Mouse (Mus musculus): ENCODE results near the gene Acsl3. TPM values are rescaled to one million over a fixed set of nuclear protein-coding genes. Genes with fewer than 3 reads are reported as not detected.
A peak's percentile ranks its signal among the peaks of the same experiment; 100 is the strongest.

Gene Acsl3
- polyA plus RNA-seq, 1 experiment from 2014 or later: 81.5 TPM

GRCm38 (mm10) chr1:78701740-78702139, 44.1 kb downstream of the Acsl3 start:
- DNase-seq (ENCODE audit: low spot score) (no peak), ATAC-seq (no peak)
- no peaks in the 10 kb centered on the region for H3K27me3 ChIP-seq (replicated peaks; ENCODE audit: control insufficient read depth, insufficient read depth, low read length)
- peaks cover 77% of the 10 kb centered on the region for H3K36me3 ChIP-seq (ENCODE audit: control insufficient read depth, insufficient read depth, low read length)
- no peaks in the 10 kb centered on the region for H3K4me1 ChIP-seq (ENCODE audit: control insufficient read depth, insufficient read depth, low read length)
- no peak overlapping the region for H3K27ac ChIP-seq (ENCODE audit: low read depth, low read length)
- H3K4me2 ChIP-seq (ENCODE audit: low read length): no peak overlapping the region
- no peaks in the 10 kb centered on the region for H3K9me3 ChIP-seq (replicated peaks; ENCODE audit: control insufficient read depth, low read length)
- WGBS: 94% methylated on average over 3 of the region's 3 CpGs
- no peak overlapping the region for H3K4me3 ChIP-seq (ENCODE audit: low read depth, low read length)
- no peak overlapping the region for H3K9ac ChIP-seq (ENCODE audit: low read length)

DNA sequence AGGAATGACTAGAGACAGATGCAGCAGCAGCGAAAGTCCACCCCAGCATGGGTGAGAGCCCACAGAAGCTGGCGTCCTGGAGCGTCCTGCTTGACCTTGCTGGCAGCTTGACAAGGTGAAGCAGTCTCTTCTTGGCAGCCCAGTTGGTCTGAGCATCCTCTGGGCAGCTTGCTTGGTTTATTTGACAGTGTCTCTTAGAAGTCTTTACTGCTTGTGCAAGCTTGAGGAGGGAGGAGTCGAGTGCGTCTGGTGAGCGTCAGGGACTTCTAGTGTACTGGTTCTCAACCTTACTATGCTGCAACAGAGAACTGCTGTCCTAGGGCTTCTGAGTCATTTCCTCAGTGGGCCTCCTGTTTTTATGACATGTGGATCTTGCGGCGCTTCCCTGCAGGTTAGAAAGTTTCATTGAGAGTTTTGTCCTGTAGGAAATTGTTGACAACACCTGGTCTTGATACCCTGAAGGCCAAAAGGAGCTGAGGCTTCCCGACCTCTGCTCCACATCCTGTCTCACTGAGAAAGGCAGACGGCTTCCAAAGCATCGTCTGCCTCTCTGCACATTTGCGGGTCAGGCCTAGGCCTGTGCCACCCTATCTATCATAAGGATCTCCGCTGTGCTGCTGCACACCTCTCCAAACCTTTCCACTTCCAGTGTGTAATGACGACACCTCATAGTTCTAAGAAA, 44.8 kb downstream of the Acsl3 start:
- ATAC-seq (no peak), DNase-seq (ENCODE audit: low spot score) (no peak)
- no peaks in the 10 kb centered on the region for H3K4me1 ChIP-seq (ENCODE audit: control insufficient read depth, insufficient read depth, low read length)
- H3K4me3 ChIP-seq (ENCODE audit: low read depth, low read length): no peak overlapping the region
- H3K27ac ChIP-seq (ENCODE audit: low read depth, low read length): no peak overlapping the region
- WGBS: 91% methylated on average over 14 of the region's 14 CpGs
- H3K36me3 ChIP-seq (ENCODE audit: control insufficient read depth, insufficient read depth, low read length): peaks cover 71% of the 10 kb centered on the region
- H3K9ac ChIP-seq (ENCODE audit: low read length): no peak overlapping the region
- H3K27me3 ChIP-seq (replicated peaks; ENCODE audit: control insufficient read depth, insufficient read depth, low read length): no peaks in the 10 kb centered on the region
- H3K4me2 ChIP-seq (ENCODE audit: low read length): no peak overlapping the region
- no peaks in the 10 kb centered on the region for H3K9me3 ChIP-seq (replicated peaks; ENCODE audit: control insufficient read depth, low read length)

DNA sequence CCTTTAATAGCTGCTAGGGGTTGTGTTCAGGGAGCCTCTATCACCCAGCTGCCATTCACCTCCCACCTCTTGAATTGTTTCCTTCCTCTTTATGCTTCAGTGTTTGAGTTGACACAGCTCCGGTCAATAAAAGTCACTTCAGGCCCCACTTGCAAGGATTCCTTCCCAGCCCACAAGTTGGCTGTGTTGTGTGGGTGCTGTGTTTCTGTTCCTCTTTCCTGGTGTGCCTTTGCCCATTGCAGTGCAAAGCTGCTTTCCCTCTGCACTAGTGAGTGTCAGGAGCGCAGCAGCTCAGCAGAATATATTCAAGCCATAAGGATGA, 45.3 kb downstream of the Acsl3 start:
- ATAC-seq (no peak), DNase-seq (ENCODE audit: low spot score) (no peak)
- WGBS: 96% methylated on average over 2 of the region's 2 CpGs
- H3K27ac ChIP-seq (ENCODE audit: low read depth, low read length): no peak overlapping the region
- H3K4me2 ChIP-seq (ENCODE audit: low read length): no peak overlapping the region
- H3K4me3 ChIP-seq (ENCODE audit: low read depth, low read length): no peak overlapping the region
- no peaks in the 10 kb centered on the region for H3K9me3 ChIP-seq (replicated peaks; ENCODE audit: control insufficient read depth, low read length)
- no peaks in the 10 kb centered on the region for H3K27me3 ChIP-seq (replicated peaks; ENCODE audit: control insufficient read depth, insufficient read depth, low read length)
- peaks cover 68% of the 10 kb centered on the region for H3K36me3 ChIP-seq (ENCODE audit: control insufficient read depth, insufficient read depth, low read length)
- no peaks in the 10 kb centered on the region for H3K4me1 ChIP-seq (ENCODE audit: control insufficient read depth, insufficient read depth, low read length)
- H3K9ac ChIP-seq (ENCODE audit: low read length): no peak overlapping the region

- Histone ChIP-seq H3K27ac (ENCODE audit: low read depth, low read length) (no peak overlapping the region), H3K36me3 (ENCODE audit: control insufficient read depth, insufficient read depth, low read length) (peaks cover 46% of the 10 kb centered on the region), H3K27me3 (replicated peaks; ENCODE audit: control insufficient read depth, insufficient read depth, low read length) (no peaks in the 10 kb centered on the region), H3K9me3 (replicated peaks; ENCODE audit: control insufficient read depth, low read length) (no peaks in the 10 kb centered on the region), H3K4me2 (ENCODE audit: low read length) (no peak overlapping the region), H3K4me1 (ENCODE audit: control insufficient read depth, insufficient read depth, low read length) (no peaks in the 10 kb centered on the region), H3K9ac (ENCODE audit: low read length) (no peak overlapping the region), H3K4me3 (ENCODE audit: low read depth, low read length) (no peak overlapping the region)
- DNase-seq (ENCODE audit: low spot score) (no peak), ATAC-seq (no peak)
- WGBS: 88% methylated on average over 10 of the region's 10 CpGs
These were observed 48.7 kb downstream of the Acsl3 start for GRCm38 (mm10) chr1:78706338-78706737.

GRCm38 (mm10) chr1:78707280-78707679, 49.7 kb downstream of the Acsl3 start:
- WGBS: 57% methylated on average over 4 of the region's 4 CpGs
- DNase-seq (ENCODE audit: low spot score): peak; percentile 29
- no peak overlapping the region for H3K27ac ChIP-seq (ENCODE audit: low read depth, low read length)
- H3K9me3 ChIP-seq (replicated peaks; ENCODE audit: control insufficient read depth, low read length): no peaks in the 10 kb centered on the region
- peaks cover 37% of the 10 kb centered on the region for H3K36me3 ChIP-seq (ENCODE audit: control insufficient read depth, insufficient read depth, low read length)
- no peak overlapping the region for H3K9ac ChIP-seq (ENCODE audit: low read length)
- no peak overlapping the region for H3K4me2 ChIP-seq (ENCODE audit: low read length)
- ATAC-seq: no peak
- H3K27me3 ChIP-seq (replicated peaks; ENCODE audit: control insufficient read depth, insufficient read depth, low read length): no peaks in the 10 kb centered on the region
- no peaks in the 10 kb centered on the region for H3K4me1 ChIP-seq (ENCODE audit: control insufficient read depth, insufficient read depth, low read length)
- no peak overlapping the region for H3K4me3 ChIP-seq (ENCODE audit: low read depth, low read length)

DNA sequence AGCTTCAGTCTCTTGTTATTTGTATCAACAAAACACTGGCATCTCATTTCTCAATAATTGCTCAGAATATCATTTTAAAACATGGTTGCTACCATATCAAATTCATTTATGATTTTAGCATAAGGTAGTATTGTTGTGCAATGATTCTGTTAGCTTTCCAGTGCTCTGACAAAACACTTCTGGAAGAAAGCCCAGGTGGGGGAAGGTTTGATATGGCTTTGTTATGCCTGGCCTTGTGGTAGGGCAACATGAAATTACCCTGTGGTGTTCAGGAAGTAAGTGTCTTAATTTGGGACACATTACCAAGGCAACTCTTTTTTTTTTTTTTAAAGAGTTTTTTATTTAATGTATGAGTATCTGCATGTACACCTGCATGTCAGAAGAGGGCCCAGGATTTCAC, 52.4 kb downstream of the Acsl3 start:
- H3K27ac ChIP-seq (ENCODE audit: low read depth, low read length): no peak overlapping the region
- peaks cover 13% of the 10 kb centered on the region for H3K36me3 ChIP-seq (ENCODE audit: control insufficient read depth, insufficient read depth, low read length)
- no peak overlapping the region for H3K9ac ChIP-seq (ENCODE audit: low read length)
- no peak for ATAC-seq
- DNase-seq (ENCODE audit: low spot score): no peak
- H3K9me3 ChIP-seq (replicated peaks; ENCODE audit: control insufficient read depth, low read length): no peaks in the 10 kb centered on the region
- no peak overlapping the region for H3K4me3 ChIP-seq (ENCODE audit: low read depth, low read length)
- no peak overlapping the region for H3K4me2 ChIP-seq (ENCODE audit: low read length)
- no peaks in the 10 kb centered on the region for H3K4me1 ChIP-seq (ENCODE audit: control insufficient read depth, insufficient read depth, low read length)
- H3K27me3 ChIP-seq (replicated peaks; ENCODE audit: control insufficient read depth, insufficient read depth, low read length): no peaks in the 10 kb centered on the region

GRCm38 (mm10) chr1:78710613-78711329, 53.1 kb downstream of the Acsl3 start:
- H3K4me2 ChIP-seq (ENCODE audit: low read length): no peak overlapping the region
- H3K4me3 ChIP-seq (ENCODE audit: low read depth, low read length): no peak overlapping the region
- H3K36me3 ChIP-seq (ENCODE audit: control insufficient read depth, insufficient read depth, low read length): peaks cover 8% of the 10 kb centered on the region
- ATAC-seq (no peak), DNase-seq (ENCODE audit: low spot score) (no peak)
- no peaks in the 10 kb centered on the region for H3K4me1 ChIP-seq (ENCODE audit: control insufficient read depth, insufficient read depth, low read length)
- WGBS: 86% methylated on average over 5 of the region's 5 CpGs
- H3K9me3 ChIP-seq (replicated peaks; ENCODE audit: control insufficient read depth, low read length): no peaks in the 10 kb centered on the region
- no peak overlapping the region for H3K9ac ChIP-seq (ENCODE audit: low read length)
- no peaks in the 10 kb centered on the region for H3K27me3 ChIP-seq (replicated peaks; ENCODE audit: control insufficient read depth, insufficient read depth, low read length)
- no peak overlapping the region for H3K27ac ChIP-seq (ENCODE audit: low read depth, low read length)

GRCm38 (mm10) chr1:78724458-78725190, 67.0 kb downstream of the Acsl3 start:
- 19% methylated on average over 17 of the region's 17 CpGs for WGBS
- Histone ChIP-seq H3K27me3 (replicated peaks; ENCODE audit: control insufficient read depth, insufficient read depth, low read length) (no peaks in the 10 kb centered on the region), H3K9ac (ENCODE audit: low read length) (no peak overlapping the region), H3K27ac (ENCODE audit: low read depth, low read length) (no peak overlapping the region), H3K4me2 (ENCODE audit: low read length) (no peak overlapping the region), H3K9me3 (replicated peaks; ENCODE audit: control insufficient read depth, low read length) (no peaks in the 10 kb centered on the region), H3K4me3 (ENCODE audit: low read depth, low read length) (no peak overlapping the region), H3K36me3 (ENCODE audit: control insufficient read depth, insufficient read depth, low read length) (no peaks in the 10 kb centered on the region), H3K4me1 (ENCODE audit: control insufficient read depth, insufficient read depth, low read length) (no peaks in the 10 kb centered on the region)
- DNase-seq (ENCODE audit: low spot score): peak; percentile 91
- peak; percentile 92 for ATAC-seq

GRCm38 (mm10) chr1:78725191-78725490, 67.5 kb downstream of the Acsl3 start:
- Histone ChIP-seq H3K36me3 (ENCODE audit: control insufficient read depth, insufficient read depth, low read length) (no peaks in the 10 kb centered on the region), H3K9ac (ENCODE audit: low read length) (no peak overlapping the region), H3K27me3 (replicated peaks; ENCODE audit: control insufficient read depth, insufficient read depth, low read length) (no peaks in the 10 kb centered on the region), H3K4me2 (ENCODE audit: low read length) (no peak overlapping the region), H3K4me1 (ENCODE audit: control insufficient read depth, insufficient read depth, low read length) (no peaks in the 10 kb centered on the region), H3K27ac (ENCODE audit: low read depth, low read length) (no peak overlapping the region), H3K4me3 (ENCODE audit: low read depth, low read length) (no peak overlapping the region), H3K9me3 (replicated peaks; ENCODE audit: control insufficient read depth, low read length) (no peaks in the 10 kb centered on the region)
- peak; percentile 18; the same call in 1 of the 2 replicates for ATAC-seq
- no peak for DNase-seq (ENCODE audit: low spot score)
- 67% methylated on average over 3 of the region's 3 CpGs for WGBS
